Mouse (Mus musculus): ENCODE measurements around the gene Klhdc3.

DNA sequence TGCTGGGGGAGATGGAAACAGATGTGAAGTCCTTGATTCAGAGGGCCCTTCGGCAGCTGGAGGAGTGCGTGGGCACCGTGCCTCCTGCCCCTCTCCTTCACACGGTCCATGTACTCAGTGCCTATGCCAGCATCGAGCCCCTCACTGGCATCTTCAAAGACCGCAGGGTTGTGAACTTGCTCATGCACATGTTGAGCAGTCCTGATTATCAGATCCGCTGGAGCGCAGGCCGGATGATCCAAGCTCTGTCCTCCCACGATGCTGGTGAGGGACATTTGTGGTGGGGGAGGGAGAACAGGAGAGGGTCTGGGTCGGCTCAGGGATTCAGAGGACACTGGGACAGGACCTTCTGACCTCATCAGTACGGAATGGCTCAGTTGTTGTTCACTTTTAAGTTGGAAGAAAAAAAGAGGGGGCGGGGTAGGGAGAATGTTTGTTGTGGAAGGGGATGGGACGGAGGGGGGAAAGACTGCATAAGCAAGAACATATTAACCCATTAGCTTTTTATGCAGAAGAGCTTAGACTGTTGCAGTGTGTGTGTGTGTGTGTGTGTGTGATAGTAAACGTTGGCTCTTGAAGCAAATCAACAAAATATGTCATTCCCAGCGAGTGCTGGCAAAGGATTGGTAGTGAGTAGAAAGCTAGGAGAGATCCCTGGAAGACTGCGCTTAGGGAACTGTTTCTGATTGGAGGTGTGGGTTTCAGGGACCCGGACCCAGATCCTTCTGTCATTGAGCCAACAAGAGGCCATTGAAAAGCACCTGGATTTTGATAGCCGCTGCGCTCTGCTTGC, 28.8 kb downstream of the Klhdc3 start:
- TF ChIP-seq FOSL1 (IDR thresholded peaks at IDR 0.05; ENCODE audit: insufficient read depth, low read length, poor library complexity, severe bottlenecking) (no peak), CTCF (IDR thresholded peaks at IDR 0.05; ENCODE audit: control insufficient read depth, insufficient read depth, insufficient read length) (no peak), MYOG (IDR thresholded peaks at IDR 0.05; ENCODE audit: control insufficient read depth, extremely low read depth, insufficient read length) (no peak), MAX (IDR thresholded peaks at IDR 0.05) (no peak), USF1 (IDR thresholded peaks at IDR 0.05; ENCODE audit: low read depth) (no peak), MYOD1 (IDR thresholded peaks at IDR 0.05; ENCODE audit: control insufficient read depth, insufficient read length, low read depth) (no peak), CEBPB (IDR thresholded peaks at IDR 0.05; ENCODE audit: low read depth) (no peak)

All from C2C12 (cell line).